Mouse (Mus musculus) thymus, postnatal 10 days (tissue): ENCODE data around the gene Csf2rb2.
A peak's percentile ranks its signal among the peaks of the same experiment; 100 is the strongest.
"Not testable (repeated sequence)": the region's sequence is repeated elsewhere in the genome, so short reads cannot be mapped to it uniquely, and the experiment has no call there.

Experiments used
- DNase-seq, 2 experiments: peaks; one replicate each; pipeline ENCODE4 v3.0.0; 2021; ENCODE audit warnings: low spot score in 2 of 2

Gene Csf2rb2

DNA sequence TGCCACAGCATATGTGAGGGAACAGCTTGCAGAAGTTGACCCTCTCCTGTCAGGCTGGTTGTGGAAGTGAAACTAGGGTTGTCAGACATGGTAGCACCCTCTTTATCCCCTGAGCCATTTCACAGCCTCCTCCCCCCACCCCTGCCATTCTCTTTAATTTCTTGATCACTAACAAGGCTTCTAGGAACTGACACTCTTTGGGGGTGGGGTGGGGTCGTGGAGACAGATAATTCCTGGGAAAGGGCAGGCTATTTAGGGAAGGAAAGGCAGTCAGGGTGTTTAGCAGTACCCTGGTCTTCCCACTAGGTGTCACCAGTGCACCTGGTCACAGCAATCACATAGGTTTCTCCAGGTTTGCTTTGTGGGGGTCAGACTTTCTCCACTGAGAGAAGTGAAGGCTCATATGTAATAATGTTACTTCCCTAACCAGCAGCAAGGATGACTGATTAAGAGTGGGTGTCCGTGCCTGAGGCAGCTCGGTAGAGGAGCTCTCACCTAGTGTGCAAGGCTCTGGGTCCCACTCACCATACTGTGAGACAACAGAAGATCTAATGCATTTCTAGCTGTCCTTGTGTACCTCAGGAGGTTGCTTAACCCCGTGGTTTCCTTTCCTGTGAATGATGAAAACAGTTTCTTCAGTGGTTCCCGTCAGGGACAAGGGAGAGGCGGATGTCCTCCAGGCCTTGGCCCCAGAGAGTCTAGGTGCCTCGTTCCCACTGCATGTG, 48.0 kb downstream of the Csf2rb2 start:
- DNase-seq: peak in 1 of 2 experiments; percentile 46

DNA sequence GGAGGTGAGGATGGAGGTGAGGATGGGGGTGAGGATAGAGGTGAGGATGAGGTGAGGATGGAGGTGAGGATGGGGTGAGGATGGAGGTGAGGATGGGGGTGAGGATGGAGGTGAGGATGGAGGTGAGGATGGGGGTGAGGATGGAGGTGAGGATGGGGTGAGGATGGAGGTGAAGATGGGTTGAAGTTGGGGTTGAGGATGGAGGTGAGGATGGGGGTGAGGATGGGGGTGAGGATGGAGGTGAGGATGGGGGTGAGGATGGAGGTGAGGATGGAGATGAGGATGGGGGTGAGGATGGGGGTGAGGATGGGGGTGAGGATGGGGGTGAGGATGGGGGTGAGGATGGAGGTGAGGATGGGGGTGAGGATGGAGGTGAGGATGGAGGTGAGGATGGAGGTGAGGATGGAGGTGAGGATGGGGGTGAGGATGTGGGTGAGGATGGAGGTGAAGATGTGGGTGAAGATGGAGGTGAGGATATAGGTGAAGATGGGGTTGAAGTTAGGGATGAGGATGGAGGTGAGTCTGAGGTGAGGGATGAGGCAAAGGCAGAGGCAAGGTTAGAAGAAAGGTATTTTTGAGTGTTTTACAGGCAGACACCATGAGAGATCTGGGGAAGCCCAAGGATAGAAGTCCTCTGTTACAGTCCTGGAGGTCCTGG, 48.8 kb downstream of the Csf2rb2 start:
- DNase-seq: not testable (repeated sequence)

DNA sequence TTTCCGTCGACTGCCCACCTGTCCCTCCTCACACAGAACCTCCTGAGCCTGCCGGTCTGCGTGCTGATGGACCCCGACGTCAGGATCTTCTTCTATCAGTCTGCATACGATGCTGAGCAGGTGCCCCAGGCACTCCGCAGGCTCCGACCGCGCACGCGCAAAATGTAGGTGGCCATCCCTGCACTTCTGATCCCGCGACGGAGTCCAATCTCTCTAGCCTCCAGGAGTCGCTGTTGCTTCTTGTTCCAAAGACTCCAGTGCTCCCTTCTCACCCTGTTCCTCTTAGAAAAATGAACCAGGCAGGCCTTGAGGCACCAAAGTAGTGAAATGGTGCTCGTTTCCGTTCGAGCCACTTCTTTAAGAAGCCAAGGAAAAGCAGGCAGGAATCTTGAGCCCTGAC, 50.8 kb downstream of the Csf2rb2 start:
- DNase-seq: no peak

DNA sequence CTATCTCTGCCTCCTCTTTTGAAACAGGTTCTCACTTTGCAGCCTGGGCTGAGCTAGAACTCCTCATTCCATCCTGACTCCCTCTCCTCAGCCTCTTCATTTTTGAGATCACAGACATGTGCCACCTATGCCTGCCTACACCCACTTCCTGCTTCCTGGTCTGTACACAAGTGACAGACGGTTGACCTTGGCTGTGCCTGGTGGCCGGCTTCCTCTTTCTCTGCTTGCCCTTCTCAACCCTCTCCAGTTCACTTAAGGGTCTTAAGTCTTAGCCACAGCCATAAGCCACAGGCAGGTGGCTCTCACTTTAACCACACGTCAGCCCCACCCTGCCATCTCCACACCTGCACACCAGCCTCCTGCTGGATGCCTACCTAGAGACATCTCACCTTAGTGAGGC, 57.1 kb downstream of the Csf2rb2 start:
- DNase-seq: peak in 1 of 2 experiments; percentile 11

DNA sequence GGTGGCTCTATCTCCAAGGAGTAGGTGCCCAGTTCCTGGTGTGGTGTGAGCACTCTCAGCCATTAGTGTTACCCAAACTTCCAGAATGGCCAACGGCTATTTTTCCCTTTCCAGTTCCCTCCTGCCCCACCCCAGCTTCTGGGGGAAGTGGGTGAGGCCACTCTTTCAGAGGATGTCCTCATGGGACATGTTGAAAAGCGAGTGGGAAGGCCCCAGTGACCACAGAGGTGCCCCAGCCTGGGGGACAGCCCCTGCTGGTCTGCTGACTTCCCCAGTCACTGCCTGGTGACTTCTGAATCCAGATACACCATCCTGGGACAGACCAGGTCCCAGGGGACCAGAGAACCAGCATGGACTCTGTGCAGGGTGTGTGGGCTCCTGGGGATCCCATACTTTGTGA, 57.9 kb downstream of the Csf2rb2 start:
- DNase-seq: no peak

DNA sequence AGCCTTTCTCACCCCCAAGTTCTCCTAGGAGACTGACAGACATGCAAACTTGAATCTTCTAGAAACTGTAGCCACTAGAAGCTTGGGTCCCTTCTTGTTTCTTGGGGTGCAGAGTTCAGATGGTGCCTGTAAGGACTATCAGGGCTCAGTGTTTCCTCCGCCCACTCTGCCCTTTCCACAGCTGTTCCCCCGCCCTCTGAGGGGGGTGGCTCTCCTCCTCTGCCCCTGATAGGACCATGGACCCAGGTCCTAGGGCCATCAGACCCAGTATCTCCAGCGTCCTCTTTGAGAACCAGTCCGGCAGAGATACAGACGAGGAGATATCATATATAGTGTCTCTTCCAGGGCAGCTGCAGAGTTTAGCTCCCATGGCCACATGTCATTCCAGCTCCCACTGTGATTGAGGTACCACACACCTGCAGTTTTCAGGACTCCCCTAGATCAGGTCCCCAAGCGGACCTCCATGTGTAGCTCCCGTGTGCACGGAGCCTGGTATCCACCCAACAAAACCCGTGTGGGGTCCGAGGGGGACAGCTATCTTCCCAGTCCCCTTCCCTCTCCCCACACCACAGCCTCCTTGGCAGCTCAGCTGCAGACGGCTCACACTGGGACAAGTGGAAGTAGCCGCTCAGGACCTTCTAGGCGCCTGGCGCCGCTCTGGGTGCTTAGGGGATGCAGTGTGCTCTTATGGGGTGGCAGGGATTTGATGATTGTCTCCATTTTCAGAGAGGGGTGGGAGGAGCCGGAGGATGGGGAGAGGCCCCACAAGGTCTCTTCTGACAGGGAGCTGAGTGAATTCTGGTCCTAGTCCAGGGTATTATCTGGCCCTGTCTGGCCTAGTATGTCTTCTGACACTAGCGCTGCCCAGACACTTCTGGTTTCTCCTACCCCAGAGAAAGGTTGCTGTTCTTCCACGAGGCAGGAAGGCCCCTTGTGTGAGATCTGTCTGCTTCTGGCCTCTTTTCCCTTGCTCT, 59.1 kb downstream of the Csf2rb2 start:
- no peak for DNase-seq

DNA sequence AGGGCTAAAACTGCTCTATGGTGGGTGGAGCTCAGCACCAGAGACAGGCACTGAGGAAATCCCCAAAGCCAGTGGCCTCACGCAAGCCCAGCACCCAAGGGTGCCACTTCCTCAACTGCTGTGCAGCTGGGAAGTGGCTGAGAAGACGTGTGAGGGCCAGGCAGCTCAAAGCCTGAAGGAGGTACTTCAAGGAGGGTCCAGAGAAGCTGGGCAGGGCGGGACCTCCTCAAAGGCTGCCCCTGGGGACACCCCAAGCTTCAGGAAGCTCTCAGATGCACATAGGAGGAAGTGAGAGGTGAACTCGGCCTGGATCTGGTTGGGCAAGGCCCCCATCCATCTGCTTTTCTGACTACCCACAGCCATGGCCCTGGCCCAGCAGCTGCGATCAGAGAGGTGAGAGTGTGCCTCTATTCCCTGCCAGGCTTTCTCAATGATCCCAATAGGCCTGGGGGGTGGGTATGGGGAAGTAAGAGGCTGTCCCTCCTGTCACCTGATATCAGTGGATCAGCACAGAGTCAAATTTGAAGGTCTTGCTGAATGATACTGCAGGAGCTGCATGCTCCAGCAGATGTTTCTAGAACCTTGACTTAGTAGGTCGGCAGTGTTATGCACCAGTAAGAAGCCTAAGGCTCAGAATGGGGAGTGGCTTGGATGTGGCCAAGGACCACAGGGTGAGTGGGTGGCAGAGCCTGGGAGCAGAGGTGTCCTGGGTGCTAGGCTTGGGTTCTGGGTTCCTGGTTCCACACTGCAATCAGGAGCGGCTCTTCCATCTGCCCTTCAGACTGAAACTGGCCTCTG, 60.6 kb downstream of the Csf2rb2 start, which contains the start of gene Ncf4:
TSS of gene Ncf4 (plus strand) at position 107 of the 798 bp plus-strand sequence.
- no peak for DNase-seq

DNA sequence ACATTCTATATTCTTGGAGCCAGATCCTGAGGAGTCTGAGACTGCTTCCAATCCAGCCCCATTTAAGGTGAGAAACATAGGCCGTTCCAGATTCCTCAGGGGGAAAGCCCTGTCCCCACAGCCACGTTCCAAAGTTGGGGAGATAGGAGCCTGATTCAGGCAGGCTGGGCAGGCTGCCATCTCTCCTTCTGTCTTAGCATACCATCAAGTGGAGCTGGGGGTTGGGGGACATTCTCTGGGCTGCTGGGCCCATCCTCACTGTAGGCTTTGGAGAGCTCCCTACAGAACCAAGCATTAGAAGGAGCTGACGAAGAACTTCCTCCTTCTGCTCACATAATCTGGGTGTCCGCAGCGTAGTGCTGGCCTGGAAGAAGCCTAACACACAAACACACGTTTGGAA, 61.7 kb downstream of the Csf2rb2 start:
- DNase-seq: no peak

DNA sequence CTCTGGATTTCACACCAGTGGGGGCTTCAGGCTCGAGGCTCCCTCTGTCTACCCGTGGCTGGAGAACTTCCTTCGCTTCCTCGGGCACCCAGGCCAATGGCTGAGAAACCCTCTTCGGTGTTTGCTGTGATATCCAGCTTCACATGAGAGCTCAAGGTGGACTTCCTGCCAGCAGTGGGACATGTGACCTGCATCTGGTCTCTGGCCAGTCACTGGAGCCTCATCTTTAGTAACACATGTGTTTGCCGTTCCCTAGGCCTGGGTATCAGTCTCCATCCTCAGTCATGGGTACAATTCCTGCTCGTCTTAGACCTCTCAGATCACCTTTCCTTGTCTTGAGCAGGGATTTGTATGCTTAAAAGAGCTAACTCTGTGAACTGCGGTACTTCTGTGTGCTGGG, 62.5 kb downstream of the Csf2rb2 start:
- DNase-seq: no peak

DNA sequence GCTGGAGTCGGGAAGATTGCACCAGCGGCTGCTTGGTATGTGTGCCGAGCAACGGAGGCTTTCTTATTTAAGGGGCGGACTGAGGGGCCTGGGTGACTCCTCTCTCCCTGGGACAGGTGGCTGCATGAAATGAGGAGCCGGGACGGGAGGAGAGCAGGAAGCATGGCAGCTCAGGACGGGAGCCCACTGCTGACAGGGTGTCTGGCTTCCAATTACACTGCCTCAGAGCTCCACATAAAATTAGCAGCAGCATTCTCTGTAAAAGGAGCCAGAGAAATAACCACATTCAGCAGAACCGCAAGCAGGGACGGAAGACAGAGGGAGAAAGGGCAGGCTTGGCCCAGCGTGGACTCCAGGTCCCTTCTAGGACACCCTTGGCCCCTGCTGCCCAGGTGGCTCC, 64.2 kb downstream of the Csf2rb2 start:
- no peak for DNase-seq

DNA sequence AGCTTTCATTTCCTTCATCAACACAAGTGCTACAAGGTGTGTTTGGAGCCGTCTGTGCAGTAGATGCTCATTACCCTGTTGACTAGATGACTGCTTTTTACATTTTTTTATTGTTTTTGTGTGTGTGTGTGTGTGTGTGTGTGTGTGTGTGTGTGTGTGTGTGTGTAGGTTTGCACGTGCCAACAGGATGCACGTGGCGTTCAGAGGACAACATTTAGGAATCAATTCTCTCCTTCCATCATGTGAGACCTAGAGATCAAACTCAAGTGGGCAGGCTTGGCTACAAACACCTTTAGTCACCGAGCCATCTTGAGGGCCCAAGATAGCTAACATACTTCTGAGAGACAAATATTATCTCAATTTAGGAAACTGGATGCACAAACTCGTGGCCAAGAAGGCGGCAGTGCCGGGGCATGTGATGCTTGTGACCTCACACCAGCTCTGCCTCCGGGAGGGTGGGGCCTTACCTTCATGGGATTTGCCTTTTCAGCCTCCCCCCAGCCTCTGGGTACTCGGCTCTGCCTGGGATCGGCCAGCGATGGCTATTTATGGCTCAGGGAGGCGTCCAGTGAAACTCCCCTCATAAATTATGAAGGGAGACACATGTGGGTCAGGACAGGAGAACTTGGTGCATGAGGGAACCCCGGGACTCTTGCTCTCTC, 65.4 kb downstream of the Csf2rb2 start:
- DNase-seq: no peak

DNA sequence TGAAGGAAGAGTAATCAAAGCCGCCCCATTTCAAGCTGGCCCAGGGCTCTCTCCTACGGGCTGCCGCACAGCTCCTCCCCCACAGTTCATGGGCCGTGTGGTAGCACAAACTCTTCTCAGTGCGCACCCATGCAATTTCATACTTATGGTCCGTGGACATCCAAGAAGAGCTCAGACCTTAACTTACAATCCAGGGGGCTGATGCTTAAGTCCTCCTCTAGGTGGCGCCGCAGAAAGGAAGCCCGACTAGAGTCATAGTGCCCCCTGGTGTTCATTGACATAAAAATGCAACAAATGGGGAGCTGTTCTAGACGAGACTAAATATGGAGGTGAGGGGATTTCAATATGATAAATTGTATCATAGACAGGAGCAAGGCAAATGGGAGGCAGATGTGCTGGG, 66.1 kb downstream of the Csf2rb2 start:
- peak; percentile 17 to 84 for DNase-seq

DNA sequence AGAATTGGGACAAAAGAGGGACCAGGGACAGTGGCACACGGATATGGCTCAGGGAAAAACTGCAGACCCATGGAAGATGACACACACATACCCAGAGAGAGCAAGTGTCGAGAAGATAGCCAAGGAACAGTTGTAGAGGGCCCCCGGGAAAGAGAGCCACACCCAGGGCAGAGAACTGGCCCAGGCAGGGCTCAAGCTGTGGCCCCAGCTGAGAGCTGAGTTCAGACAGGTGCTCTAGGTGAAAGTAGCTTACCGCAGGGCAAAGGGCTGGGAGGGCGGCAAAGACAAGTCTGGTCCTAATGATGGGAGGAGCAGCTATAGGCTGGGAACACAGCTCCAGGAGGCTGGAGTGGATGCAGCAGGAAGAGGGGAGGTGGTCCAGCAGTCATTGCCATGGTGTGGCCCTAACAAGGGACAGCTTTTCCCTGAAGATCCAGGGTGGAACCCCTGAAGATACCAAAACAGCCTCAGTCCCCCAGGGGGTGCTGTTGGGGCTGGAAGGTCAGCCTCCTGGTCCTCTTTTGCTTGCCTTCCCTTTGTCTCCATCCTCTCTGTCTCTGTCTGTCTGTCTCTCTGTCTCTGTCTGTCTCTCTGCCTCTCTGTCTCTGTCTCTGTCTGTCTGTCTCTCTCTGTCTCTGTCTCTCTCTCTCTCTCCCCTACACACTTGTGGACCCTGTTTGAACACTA, 70.6 kb downstream of the Csf2rb2 start:
- no peak for DNase-seq
